Mouse (Mus musculus): ENCODE results near the gene E130218I03Rik. TPM values are rescaled to one million over a fixed set of nuclear protein-coding genes. Genes with fewer than 3 reads are reported as not detected.

Gene E130218I03Rik
- polyA plus RNA-seq, 1 experiment from 2014 or later: not detected

DNA sequence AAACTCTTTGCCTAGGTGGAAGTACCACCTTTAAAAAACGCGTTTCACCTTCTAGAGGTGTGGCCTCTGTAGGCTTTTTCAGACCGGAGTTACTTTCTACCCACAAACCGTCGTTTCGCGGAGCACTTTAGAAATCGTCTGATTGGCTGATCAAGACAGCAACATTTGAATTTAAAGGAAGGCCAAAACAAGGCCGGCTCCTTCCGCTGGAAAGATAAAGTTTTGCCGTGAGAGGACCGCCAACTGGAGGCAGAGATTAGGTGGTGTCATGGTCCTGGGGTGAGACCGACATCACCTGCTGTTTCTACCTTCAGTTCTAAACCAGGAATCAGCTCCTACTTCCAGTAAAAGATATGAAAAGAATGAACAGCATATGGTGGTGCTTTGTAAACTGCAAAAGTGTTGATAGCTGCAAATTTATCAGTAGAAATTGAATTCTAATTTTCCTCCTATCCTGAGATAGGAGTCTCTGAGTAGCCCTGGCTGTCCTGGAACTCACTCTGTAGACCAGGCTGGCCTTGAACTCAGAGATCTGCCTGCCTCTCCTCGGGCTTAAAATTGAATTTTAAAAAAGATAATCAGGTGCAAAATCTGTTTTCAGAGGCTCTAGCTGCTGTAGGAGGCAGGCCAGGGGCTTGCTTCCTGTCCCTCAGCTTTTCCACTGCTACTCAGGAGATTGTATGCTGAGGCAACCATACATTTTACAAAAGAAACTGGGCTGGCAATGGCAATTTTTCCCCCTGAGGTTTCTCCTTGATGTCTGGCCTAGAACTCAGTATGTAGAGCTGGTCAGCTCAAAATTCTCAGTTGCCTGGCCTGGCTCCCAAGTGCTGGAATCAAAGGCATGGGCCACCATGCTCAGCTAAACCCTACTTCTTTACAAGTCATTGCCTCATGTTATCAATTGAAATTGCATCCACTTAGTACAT lies 30.2 kb downstream of the E130218I03Rik start:
- peak overlapping the region; percentile 55; the same call in 1 of the 2 replicates for H3K9ac ChIP-seq (ENCODE audit: low read length)
- WGBS: 1% methylated on average over 14 of the region's 14 CpGs
- no peaks in the 10 kb centered on the region for H3K9me3 ChIP-seq (ENCODE audit: control insufficient read depth, low read length)
- H3K27me3 ChIP-seq (ENCODE audit: control insufficient read depth, insufficient read depth, low read length): no peaks in the 10 kb centered on the region
- H3K27ac ChIP-seq (replicated peaks in 1 of 2; ENCODE audit: control insufficient read depth in 1 of 2, insufficient read depth in 1 of 2, low read depth in 2 of 2, low read length in 2 of 2): peak overlapping the region in 1 of 2 experiments; percentile 41; a peak in 1 of 4 replicates
- peaks cover 7 to 8% of the 10 kb centered on the region in 2 experiments; a peak in 3 of 4 replicates for H3K4me1 ChIP-seq (ENCODE audit: control insufficient read depth in 2 of 2, insufficient read depth in 2 of 2, low read length in 2 of 2)
- H3K4me2 ChIP-seq (ENCODE audit: low read length): peak overlapping the region; percentile 65
- peaks cover 27% of the 10 kb centered on the region for H3K36me3 ChIP-seq (ENCODE audit: control insufficient read depth, insufficient read depth, low read length)
- no peak for ATAC-seq (ENCODE audit: insufficient number of reproducible peaks, insufficient read depth, low FRiP score, low read depth)
- peak overlapping the region; percentile 19 to 22 for H3K4me3 ChIP-seq (ENCODE audit: control insufficient read depth in 1 of 2, insufficient read depth in 1 of 2, low read depth in 1 of 2, low read length in 2 of 2)

- Histone ChIP-seq H3K9ac (ENCODE audit: low read length) (no peak overlapping the region), H3K4me2 (ENCODE audit: low read length) (no peak overlapping the region), H3K4me1 (ENCODE audit: control insufficient read depth in 2 of 2, insufficient read depth in 2 of 2, low read length in 2 of 2) (peaks cover 4 to 29% of the 10 kb centered on the region in 2 experiments), H3K27ac (replicated peaks in 1 of 2; ENCODE audit: control insufficient read depth in 1 of 2, insufficient read depth in 1 of 2, low read depth in 2 of 2, low read length in 2 of 2) (no peak overlapping the region), H3K4me3 (ENCODE audit: control insufficient read depth in 1 of 2, insufficient read depth in 1 of 2, low read depth in 1 of 2, low read length in 2 of 2) (no peak overlapping the region), H3K9me3 (ENCODE audit: control insufficient read depth, low read length) (no peaks in the 10 kb centered on the region), H3K36me3 (ENCODE audit: control insufficient read depth, insufficient read depth, low read length) (peaks cover 43% of the 10 kb centered on the region), H3K27me3 (ENCODE audit: control insufficient read depth, insufficient read depth, low read length) (no peaks in the 10 kb centered on the region)
- 27% methylated on average over 2 of the region's 2 CpGs for WGBS
- ATAC-seq (ENCODE audit: insufficient number of reproducible peaks, insufficient read depth, low FRiP score, low read depth): no peak
Measured at GRCm38 (mm10) chr4:134284942-134285341, 41.5 kb downstream of the E130218I03Rik start.

- peak; percentile 44 for ATAC-seq (ENCODE audit: insufficient number of reproducible peaks, insufficient read depth, low FRiP score, low read depth)
- WGBS: 4% methylated on average over 57 of the region's 59 CpGs
- H3K4me1 ChIP-seq (ENCODE audit: control insufficient read depth in 2 of 2, insufficient read depth in 2 of 2, low read length in 2 of 2): peaks cover 4 to 31% of the 10 kb centered on the region in 2 experiments
- peaks cover 29% of the 10 kb centered on the region for H3K36me3 ChIP-seq (ENCODE audit: control insufficient read depth, insufficient read depth, low read length)
- no peaks in the 10 kb centered on the region for H3K27me3 ChIP-seq (ENCODE audit: control insufficient read depth, insufficient read depth, low read length)
- H3K4me2 ChIP-seq (ENCODE audit: low read length): peak overlapping the region; percentile 80
- peak overlapping the region; percentile 99 for H3K9ac ChIP-seq (ENCODE audit: low read length)
- no peaks in the 10 kb centered on the region for H3K9me3 ChIP-seq (ENCODE audit: control insufficient read depth, low read length)
- H3K4me3 ChIP-seq (ENCODE audit: control insufficient read depth in 1 of 2, insufficient read depth in 1 of 2, low read depth in 1 of 2, low read length in 2 of 2): peak overlapping the region; percentile 90 to 99
- H3K27ac ChIP-seq (replicated peaks in 1 of 2; ENCODE audit: control insufficient read depth in 1 of 2, insufficient read depth in 1 of 2, low read depth in 2 of 2, low read length in 2 of 2): peak overlapping the region; percentile 61 to 100
Measured at GRCm38 (mm10) chr4:134286226-134287167, 43.0 kb downstream of the E130218I03Rik start.

GRCm38 (mm10) chr4:134287168-134287564 lies 43.7 kb downstream of the E130218I03Rik start:
- under 1% methylated on average over 44 of the region's 59 CpGs for WGBS
- peak overlapping the region; percentile 90 to 99 for H3K4me3 ChIP-seq (ENCODE audit: control insufficient read depth in 1 of 2, insufficient read depth in 1 of 2, low read depth in 1 of 2, low read length in 2 of 2)
- no peaks in the 10 kb centered on the region for H3K27me3 ChIP-seq (ENCODE audit: control insufficient read depth, insufficient read depth, low read length)
- no peaks in the 10 kb centered on the region for H3K9me3 ChIP-seq (ENCODE audit: control insufficient read depth, low read length)
- peak overlapping the region; percentile 88 to 100 for H3K27ac ChIP-seq (replicated peaks in 1 of 2; ENCODE audit: control insufficient read depth in 1 of 2, insufficient read depth in 1 of 2, low read depth in 2 of 2, low read length in 2 of 2)
- H3K4me2 ChIP-seq (ENCODE audit: low read length): peak overlapping the region; percentile 94
- peaks cover 22% of the 10 kb centered on the region for H3K36me3 ChIP-seq (ENCODE audit: control insufficient read depth, insufficient read depth, low read length)
- H3K9ac ChIP-seq (ENCODE audit: low read length): peak overlapping the region; percentile 99
- H3K4me1 ChIP-seq (ENCODE audit: control insufficient read depth in 2 of 2, insufficient read depth in 2 of 2, low read length in 2 of 2): peaks cover 4 to 38% of the 10 kb centered on the region in 2 experiments
- ATAC-seq (ENCODE audit: insufficient number of reproducible peaks, insufficient read depth, low FRiP score, low read depth): peak; percentile 94

- 2% methylated on average over 43 of the region's 43 CpGs for WGBS
- no peaks in the 10 kb centered on the region for H3K9me3 ChIP-seq (ENCODE audit: control insufficient read depth, low read length)
- H3K4me3 ChIP-seq (ENCODE audit: control insufficient read depth in 1 of 2, insufficient read depth in 1 of 2, low read depth in 1 of 2, low read length in 2 of 2): peak within 1 kb of the TSS; percentile 90 to 99
- peak within 1 kb of the TSS; percentile 94 for H3K4me2 ChIP-seq (ENCODE audit: low read length)
- H3K27me3 ChIP-seq (ENCODE audit: control insufficient read depth, insufficient read depth, low read length): no peaks in the 10 kb centered on the region
- H3K36me3 ChIP-seq (ENCODE audit: control insufficient read depth, insufficient read depth, low read length): peaks cover 18% of the 10 kb centered on the region
- peak within 1 kb of the TSS; percentile 88 to 100 for H3K27ac ChIP-seq (replicated peaks in 1 of 2; ENCODE audit: control insufficient read depth in 1 of 2, insufficient read depth in 1 of 2, low read depth in 2 of 2, low read length in 2 of 2)
- H3K9ac ChIP-seq (ENCODE audit: low read length): peak within 1 kb of the TSS; percentile 99
- peaks cover 4 to 42% of the 10 kb centered on the region in 2 experiments for H3K4me1 ChIP-seq (ENCODE audit: control insufficient read depth in 2 of 2, insufficient read depth in 2 of 2, low read length in 2 of 2)
- peak; percentile 70 for ATAC-seq (ENCODE audit: insufficient number of reproducible peaks, insufficient read depth, low FRiP score, low read depth)
Measured at GRCm38 (mm10) chr4:134287575-134288025, 44.1 kb downstream of the E130218I03Rik start, which contains the start of gene Pdik1l. Pdik1l (minus strand) TSS chr4:134287895.

DNA sequence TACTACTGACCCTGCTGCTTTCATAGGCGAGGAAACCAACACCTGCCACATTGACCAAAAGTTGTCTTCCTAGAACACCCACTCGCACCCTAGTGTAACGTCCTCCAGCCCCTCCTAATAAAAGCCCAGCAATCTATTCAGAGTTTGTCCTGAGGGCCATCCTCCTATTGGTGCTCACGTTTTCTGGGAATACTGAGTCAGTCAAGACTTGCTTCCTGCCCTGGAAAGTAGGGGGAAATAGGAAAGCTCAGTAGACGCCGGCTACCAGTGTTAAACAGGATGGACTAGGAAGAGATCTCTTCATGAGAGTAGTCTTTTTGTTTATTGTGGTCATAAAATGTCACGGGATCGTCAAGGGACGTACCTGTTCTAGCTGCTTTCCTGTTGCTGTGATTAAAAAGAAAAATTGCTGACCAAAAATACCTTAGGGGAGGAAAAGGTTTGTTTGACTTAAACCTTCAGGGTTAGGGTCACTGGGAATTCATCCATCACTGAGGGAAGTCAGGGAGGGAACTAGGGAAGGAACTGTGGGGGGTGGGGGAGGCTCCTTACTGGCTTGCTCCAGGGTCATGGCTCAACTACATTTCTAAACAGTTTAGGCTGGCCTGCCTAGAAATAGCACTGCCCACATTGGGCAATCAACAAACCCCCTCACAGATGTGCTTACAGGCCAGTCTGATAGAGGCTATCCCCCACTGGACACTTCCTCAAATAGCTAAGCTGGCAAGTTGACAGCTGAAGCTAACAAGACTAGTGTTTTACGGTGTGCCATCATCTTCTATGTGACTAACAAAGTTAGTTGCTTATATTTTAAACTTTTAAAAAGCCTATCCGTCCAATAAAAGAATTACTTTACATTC lies 45.2 kb downstream of the E130218I03Rik start:
- H3K4me2 ChIP-seq (ENCODE audit: low read length): peak overlapping the region; percentile 94
- H3K9ac ChIP-seq (ENCODE audit: low read length): peak overlapping the region; percentile 99
- peak overlapping the region; percentile 88 to 100; a peak in 3 of 4 replicates for H3K27ac ChIP-seq (replicated peaks in 1 of 2; ENCODE audit: control insufficient read depth in 1 of 2, insufficient read depth in 1 of 2, low read depth in 2 of 2, low read length in 2 of 2)
- H3K9me3 ChIP-seq (ENCODE audit: control insufficient read depth, low read length): no peaks in the 10 kb centered on the region
- H3K27me3 ChIP-seq (ENCODE audit: control insufficient read depth, insufficient read depth, low read length): no peaks in the 10 kb centered on the region
- 38% methylated on average over 11 of the region's 11 CpGs for WGBS
- H3K4me3 ChIP-seq (ENCODE audit: control insufficient read depth in 1 of 2, insufficient read depth in 1 of 2, low read depth in 1 of 2, low read length in 2 of 2): peak overlapping the region; percentile 68 to 99; a peak in 3 of 4 replicates
- peaks cover 11 to 50% of the 10 kb centered on the region in 2 experiments for H3K4me1 ChIP-seq (ENCODE audit: control insufficient read depth in 2 of 2, insufficient read depth in 2 of 2, low read length in 2 of 2)
- no peak for ATAC-seq (ENCODE audit: insufficient number of reproducible peaks, insufficient read depth, low FRiP score, low read depth)
- H3K36me3 ChIP-seq (ENCODE audit: control insufficient read depth, insufficient read depth, low read length): peaks cover 8% of the 10 kb centered on the region
